Mouse (Mus musculus) megakaryocyte progenitor cell, adult 5-6 weeks (primary cell): Measurements from ENCODE around the gene Ndufa6. TPM values are rescaled to one million over a fixed set of nuclear protein-coding genes. Genes with fewer than 3 reads are reported as not detected.

ENCODE experiments used
- ATAC-seq: replicated peaks from 2 replicates; pipeline ENCODE4 v1.8.0; 2016; ENCODE audit warnings: mild to moderate bottlenecking, moderate TSS enrichment, inconsistent platforms; ENCODE audit not compliant: poor library complexity
- total RNA-seq, 2 experiments: library from RNA; stranded (forward) in 1 of 2; stranded (reverse) in 1 of 2; fragments of 157-497, 149-512 nt in 1 of 2; fragments of 200-1000 nt in 1 of 2; gene quantifications; 2 replicates each; pipeline versions ENCODE4 v1.2.3 to v1.2.4; 2015 to 2017

Ndufa6 gene
- total RNA-seq, 2 experiments from 2014 or later, result 168 to 244 TPM

GRCm38 (mm10) chr15:82342543-82342935 lies 11.6 kb downstream of the Ndufa6 start:
- no peak for ATAC-seq

DNA sequence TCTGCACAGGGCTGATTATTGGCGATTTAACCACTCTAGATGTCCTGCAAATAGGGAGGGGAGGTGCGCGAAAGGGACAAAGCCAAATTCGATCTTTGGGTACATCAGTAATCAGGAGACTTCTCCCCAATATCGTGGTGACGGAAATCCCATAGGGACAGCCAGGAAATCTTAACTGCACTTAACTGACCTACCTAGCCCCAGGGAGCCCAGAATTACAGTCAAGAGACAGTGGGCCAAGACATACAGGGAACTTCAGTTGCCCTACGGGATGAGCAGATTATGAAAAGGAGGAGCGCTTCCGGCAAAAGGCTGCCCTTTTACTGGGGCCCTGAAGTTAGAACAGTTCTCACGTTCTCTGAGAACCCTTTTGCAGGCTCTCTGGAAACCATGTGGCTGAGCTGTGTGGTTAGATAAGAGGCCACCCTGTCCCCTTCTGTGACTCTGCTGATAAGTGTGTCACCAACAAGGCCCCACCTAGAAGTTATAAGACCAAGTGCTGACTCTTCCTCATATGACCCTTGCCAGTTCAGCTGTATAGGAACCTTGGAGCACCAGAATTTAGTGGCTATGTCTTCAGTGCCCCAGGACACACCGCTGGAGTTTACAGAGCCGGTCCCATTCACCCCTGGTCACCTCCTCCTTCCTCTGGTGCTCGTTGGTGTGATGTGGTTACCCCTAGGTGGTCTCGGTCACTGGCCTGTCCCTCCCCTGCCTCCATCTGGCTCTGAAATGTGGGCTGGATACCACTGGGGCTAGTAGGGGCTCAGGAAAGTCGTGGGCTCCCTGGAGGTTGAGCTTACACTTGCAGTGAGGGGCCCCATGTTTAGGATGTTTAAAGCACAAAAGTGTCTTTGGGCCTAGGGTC lies 12.2 kb downstream of the Ndufa6 start:
- peak; percentile 49 for ATAC-seq

DNA sequence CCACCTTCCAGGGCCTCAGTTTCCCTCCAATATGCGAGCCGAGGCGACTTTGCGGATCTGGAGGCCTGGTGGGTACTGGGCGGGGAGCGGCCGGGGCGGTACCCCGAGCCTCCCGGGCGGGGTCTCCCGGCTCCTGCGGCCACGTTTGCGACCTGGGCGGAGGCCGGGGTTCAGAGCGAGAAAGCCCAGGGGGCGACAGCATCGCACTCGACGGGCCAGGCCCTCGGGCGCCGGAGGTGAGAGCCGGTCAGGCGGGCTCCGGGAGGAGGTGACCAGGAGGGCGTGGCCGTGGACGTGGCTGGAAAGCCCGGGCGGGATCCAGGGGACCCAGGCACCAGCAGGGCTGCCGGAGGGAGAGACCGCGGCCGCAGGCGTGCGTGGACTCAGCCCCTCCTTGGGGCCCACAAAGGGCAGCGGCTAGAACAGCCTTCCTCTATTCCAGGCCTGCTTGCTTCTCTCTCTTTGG lies 13.1 kb downstream of the Ndufa6 start:
- ATAC-seq, result 0 out of 2 replicates have a peak, but pooled peaks have one; percentile 2

DNA sequence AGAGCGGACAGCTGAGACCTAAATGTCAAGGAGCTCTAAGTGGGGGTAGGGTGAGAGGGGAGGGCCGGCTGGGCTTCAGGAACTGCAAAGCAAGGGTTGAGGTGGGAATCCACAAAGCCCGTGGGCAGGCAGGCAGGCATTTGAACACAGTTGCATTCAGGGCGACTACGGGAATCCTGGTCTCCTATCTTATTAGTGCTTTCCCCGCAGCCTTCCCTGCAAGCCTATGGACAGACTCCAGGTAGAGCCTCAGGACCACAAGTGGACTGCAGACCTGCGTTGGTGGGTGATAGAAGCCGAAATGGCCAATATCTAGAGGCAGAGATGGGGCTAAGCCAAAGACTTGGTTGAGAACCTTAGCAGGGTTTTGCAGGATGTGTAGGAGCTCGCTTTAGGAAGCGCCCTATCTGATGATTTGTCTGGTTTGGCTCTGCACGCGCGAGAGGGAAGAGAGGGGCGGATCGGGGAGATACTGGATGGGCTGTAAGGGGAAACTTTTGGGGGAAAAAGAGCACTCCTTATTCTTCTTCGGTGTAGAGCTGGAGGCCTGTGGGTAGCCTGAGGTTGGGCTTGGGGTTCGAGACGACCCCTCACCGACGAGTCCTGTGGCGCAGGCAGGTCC lies 13.6 kb downstream of the Ndufa6 start:
- no peak for ATAC-seq

DNA sequence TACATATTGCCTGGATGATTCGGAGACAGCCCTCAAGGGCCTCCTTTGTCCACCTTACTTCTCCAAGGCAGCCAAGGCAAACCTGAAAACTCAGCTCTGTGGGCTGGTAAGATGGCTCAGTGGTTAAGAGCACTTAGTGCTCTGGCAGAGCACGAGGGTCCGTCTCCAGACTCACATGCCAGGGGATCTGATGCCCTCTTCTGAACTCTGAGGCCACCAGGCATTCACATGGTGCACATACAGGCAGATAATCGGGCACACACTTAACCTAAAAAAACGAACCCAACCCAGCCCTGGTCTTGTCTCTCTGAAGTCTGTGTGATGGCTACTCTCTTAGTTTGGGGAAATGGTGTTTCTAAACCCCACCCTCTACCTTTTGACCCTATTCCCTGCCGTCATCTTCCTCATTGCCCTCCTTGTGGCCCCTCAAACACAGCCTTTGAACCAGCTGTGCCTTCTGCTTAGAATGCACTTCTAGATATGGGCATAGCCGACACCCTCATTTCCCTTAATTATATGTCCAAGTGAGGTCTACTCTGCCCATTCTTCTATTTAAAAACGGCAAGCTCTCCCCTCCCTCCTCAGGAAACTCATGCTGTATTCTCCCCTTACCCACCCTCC lies 14.4 kb downstream of the Ndufa6 start:
- no peak for ATAC-seq

DNA sequence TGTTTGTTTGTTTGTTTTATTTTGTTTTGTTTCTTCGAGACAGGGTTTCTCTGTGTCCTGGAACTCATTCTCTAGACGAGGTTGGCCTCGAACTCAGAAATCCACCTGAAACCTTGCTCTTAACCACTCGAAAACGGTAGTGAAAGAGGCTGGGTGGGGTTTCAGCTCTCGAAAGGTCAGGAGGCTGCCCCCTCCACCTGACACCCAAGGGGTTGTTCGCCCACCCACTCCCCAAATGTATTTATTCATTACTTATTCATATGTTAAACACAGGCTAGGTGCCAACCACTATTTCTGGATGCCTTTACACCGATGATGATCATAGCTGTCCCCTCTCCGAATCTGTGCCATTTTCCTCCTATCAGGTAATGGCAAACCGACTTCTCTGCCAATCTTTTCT lies 15.0 kb downstream of the Ndufa6 start:
- ATAC-seq, result no peak

DNA sequence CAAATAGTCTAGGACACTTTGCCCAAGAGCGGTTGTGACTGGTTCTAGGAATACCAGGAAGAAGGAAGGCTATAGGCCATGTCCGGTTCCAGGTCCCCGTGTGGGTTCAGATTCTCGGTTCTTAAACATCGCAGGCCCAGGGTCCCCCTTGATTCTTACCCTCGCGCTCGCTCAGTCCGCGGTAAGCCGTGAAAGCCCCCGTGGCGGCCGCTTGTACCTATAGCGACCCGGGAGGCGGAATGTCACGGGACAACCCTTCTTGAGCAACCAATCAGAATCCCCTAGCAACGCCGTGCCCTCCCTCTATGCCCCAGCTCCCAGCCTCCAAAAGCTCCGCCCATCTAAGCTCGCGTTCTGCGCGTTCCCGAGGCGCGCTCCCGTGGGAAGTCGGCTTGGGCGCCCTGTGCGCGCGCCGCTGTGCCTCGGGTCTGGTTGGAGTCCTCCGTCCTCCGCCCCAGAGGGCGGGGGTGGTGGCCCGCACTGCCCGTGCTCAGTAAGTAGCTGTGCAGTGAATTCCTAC lies 15.5 kb downstream of the Ndufa6 start, which contains the start of the genes Naga, Pheta2 and Smdt1:
TSS of gene Naga (minus strand) at position 333 of the 520 bp plus-strand sequence.
TSS of gene Pheta2 (plus strand) at position 350 of the 520 bp plus-strand sequence.
TSS of gene Smdt1 (plus strand) at position 367 of the 520 bp plus-strand sequence.
- ATAC-seq, result peak; percentile 71

- peak; percentile 15 for ATAC-seq
Observed at GRCm38 (mm10) chr15:82337875-82338274, 16.2 kb downstream of the Ndufa6 start.

DNA sequence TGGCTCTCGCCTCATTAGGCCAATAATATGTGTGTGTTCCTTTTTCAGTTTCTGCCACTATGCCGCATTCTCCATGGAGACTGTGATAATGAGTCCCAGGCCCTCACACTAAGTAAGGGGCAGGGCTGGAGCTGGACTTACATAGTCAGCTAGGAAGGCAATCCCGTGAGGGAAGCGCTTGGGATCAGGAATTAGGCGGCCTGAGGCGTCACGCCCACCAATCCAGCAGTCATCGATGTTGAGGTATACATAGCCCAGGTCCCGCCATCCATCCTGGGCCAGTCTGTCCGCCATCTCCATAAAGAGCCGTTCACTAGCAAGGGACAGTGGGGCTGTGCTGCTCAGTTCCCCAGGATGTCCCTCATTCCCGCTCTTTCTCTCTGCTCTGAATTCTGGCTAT lies 17.5 kb downstream of the Ndufa6 start:
- no peak for ATAC-seq

DNA sequence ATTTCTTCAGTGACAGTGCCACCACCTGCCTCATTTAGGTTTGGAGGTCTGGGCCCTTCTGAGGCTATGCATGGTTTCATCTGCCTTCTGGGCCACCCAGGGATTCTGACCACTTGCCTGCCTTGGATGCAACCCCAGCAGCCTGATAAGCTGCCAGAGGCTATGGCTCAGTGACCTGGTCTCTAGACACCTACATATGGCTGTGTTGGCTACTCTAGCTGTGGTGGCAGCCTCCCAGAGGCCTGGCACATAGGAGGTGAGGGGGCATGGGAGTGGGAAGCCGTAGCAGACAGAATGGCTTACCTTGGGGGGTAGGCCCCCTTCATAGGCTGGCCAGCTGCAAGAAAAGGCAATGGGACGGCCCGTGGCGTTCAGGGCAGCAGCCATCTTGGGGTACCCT lies 18.9 kb downstream of the Ndufa6 start:
- no peak for ATAC-seq

GRCm38 (mm10) chr15:82325382-82325781 lies 28.7 kb downstream of the Ndufa6 start:
- ATAC-seq, result peak; percentile 76

DNA sequence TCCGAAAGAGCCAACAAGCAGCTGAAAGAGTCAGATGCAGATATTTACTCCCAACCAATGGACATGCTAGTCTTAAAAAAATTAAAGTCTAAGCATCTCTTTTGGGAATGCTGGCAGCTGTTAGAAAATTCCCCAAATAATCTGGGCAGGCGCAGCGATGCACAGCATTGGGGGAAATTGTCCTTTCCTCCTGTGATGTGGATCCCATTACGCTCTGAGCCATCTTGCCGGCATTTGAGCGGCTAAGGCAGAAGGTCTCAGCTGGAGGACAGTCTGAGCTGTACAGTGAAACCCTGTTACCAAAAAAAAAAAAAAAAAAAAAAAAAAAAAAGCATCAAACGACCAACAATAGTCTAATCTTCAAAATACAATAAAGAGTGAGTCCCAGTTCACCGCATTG lies 31.9 kb downstream of the Ndufa6 start:
- no peak for ATAC-seq

DNA sequence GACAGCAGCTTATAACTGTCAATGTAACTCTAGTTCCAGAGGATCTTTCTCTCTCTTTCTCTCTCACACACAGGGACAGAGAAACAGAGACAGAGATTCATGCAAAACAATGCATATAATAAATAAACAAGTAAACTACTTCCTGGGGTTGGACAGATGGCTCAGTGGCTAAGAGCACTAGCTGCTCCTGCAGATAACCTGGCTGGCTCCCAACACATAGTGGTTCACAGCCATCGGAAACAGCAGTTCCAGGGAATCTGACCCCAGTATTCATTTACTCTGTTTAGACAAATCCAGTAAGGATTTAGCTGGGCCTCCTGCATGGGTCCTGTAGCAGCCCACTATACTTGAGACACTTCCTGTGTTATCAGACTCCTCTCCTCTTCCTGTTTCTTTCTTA lies 34.5 kb downstream of the Ndufa6 start:
- no peak for ATAC-seq

- ATAC-seq, result peak; percentile 71
Observed at GRCm38 (mm10) chr15:82317839-82318238, 36.3 kb downstream of the Ndufa6 start.

- ATAC-seq, result no peak
Observed at GRCm38 (mm10) chr15:82308416-82308815, 45.7 kb downstream of the Ndufa6 start.

GRCm38 (mm10) chr15:82307107-82307506 lies 47.0 kb downstream of the Ndufa6 start:
- ATAC-seq, result no peak

Other genes with a start within 250 kb of the Ndufa6 start
- 5.5 and 10.4 TPM in 2 replicates for gene Ccdc134, start 226.4 kb downstream of the Ndufa6 start, total RNA-seq (2015)
- gene Ccdc134, start 226.4 kb downstream of the Ndufa6 start, total RNA-seq (2017), result 19.6 and 29.7 TPM in 2 replicates
- 24.7 and 28.3 TPM in 2 replicates for gene Srebf2, start 207.1 kb downstream of the Ndufa6 start, total RNA-seq (2015)
- gene Srebf2, start 207.1 kb downstream of the Ndufa6 start, total RNA-seq (2017), result 21.0 and 23.7 TPM in 2 replicates
- gene Shisa8, start 141.5 kb downstream of the Ndufa6 start, total RNA-seq (2015), result 0.10 and 0.12 TPM in 2 replicates
- gene Shisa8, start 141.5 kb downstream of the Ndufa6 start, total RNA-seq (2017), result 0.27 and 3.2 TPM in 2 replicates
- gene Tnfrsf13c, start 130.0 kb downstream of the Ndufa6 start, total RNA-seq (2015), result 2.1 and 2.4 TPM in 2 replicates
- 0.34 and 0.92 TPM in 2 replicates for gene Tnfrsf13c, start 130.0 kb downstream of the Ndufa6 start, total RNA-seq (2017)
- gene Cenpm, start 109.6 kb downstream of the Ndufa6 start, total RNA-seq (2015), result 32.9 and 42.6 TPM in 2 replicates
- 16.5 and 24.9 TPM in 2 replicates for gene Cenpm, start 109.6 kb downstream of the Ndufa6 start, total RNA-seq (2017)
- gene 1500009C09Rik, start 101.9 kb downstream of the Ndufa6 start, total RNA-seq (2015), result not detected in 2 replicates
- not detected in 2 replicates for gene 1500009C09Rik, start 101.9 kb downstream of the Ndufa6 start, total RNA-seq (2017)
- gene Sept3, start 79.4 kb downstream of the Ndufa6 start, total RNA-seq (2015), result 0.07 TPM in 1 of 2 replicates, not detected in the other
- 0.08 TPM in 1 of 2 replicates, not detected in the other for gene Sept3, start 79.4 kb downstream of the Ndufa6 start, total RNA-seq (2017)
- gene Wbp2nl, start 55.4 kb downstream of the Ndufa6 start, total RNA-seq (2015), result 0.17 TPM in 1 of 2 replicates, not detected in the other
- not detected in 2 replicates for gene Wbp2nl, start 55.4 kb downstream of the Ndufa6 start, total RNA-seq (2017)
- gene Naga, start 15.4 kb downstream of the Ndufa6 start, total RNA-seq (2015), result 39.9 and 43.8 TPM in 2 replicates
- gene Naga, start 15.4 kb downstream of the Ndufa6 start, total RNA-seq (2017), result 37.1 and 37.3 TPM in 2 replicates
- 2.0 and 3.5 TPM in 2 replicates for gene Pheta2, start 15.4 kb downstream of the Ndufa6 start, total RNA-seq (2015)
- 5.2 and 7.4 TPM in 2 replicates for gene Pheta2, start 15.4 kb downstream of the Ndufa6 start, total RNA-seq (2017)
- gene Smdt1, start 15.4 kb downstream of the Ndufa6 start, total RNA-seq (2015), result 155 and 168 TPM in 2 replicates
- 94.0 and 121 TPM in 2 replicates for gene Smdt1, start 15.4 kb downstream of the Ndufa6 start, total RNA-seq (2017)
- 1.7 TPM in 1 of 2 replicates, not detected in the other for gene Cyp2d22, start 25.9 kb upstream of the Ndufa6 start, total RNA-seq (2015)
- 0.03 TPM in 1 of 2 replicates, not detected in the other for gene Cyp2d22, start 25.9 kb upstream of the Ndufa6 start, total RNA-seq (2017)
- gene Cyp2d11, start 39.7 kb upstream of the Ndufa6 start, total RNA-seq (2015), result not detected in 2 replicates
- not detected in 2 replicates for gene Cyp2d11, start 39.7 kb upstream of the Ndufa6 start, total RNA-seq (2017)
- not detected in 2 replicates for gene Cyp2d10, start 52.9 kb upstream of the Ndufa6 start, total RNA-seq (2015)
- gene Cyp2d10, start 52.9 kb upstream of the Ndufa6 start, total RNA-seq (2017), result not detected in 2 replicates
- not detected in 2 replicates for gene Cyp2d9, start 79.1 kb upstream of the Ndufa6 start, total RNA-seq (2015)
- gene Cyp2d9, start 79.1 kb upstream of the Ndufa6 start, total RNA-seq (2017), result not detected in 2 replicates
- not detected in 2 replicates for gene Cyp2d12, start 200.8 kb upstream of the Ndufa6 start, total RNA-seq (2015)
- not detected in 2 replicates for gene Cyp2d12, start 200.8 kb upstream of the Ndufa6 start, total RNA-seq (2017)